Mouse (Mus musculus): ENCODE data around the gene Bmp2k. TPM values are rescaled to one million over a fixed set of nuclear protein-coding genes. Genes with fewer than 3 reads are reported as not detected.

Gene Bmp2k
- polyA plus RNA-seq, 1 experiment from 2014 or later: 13.4 TPM

DNA sequence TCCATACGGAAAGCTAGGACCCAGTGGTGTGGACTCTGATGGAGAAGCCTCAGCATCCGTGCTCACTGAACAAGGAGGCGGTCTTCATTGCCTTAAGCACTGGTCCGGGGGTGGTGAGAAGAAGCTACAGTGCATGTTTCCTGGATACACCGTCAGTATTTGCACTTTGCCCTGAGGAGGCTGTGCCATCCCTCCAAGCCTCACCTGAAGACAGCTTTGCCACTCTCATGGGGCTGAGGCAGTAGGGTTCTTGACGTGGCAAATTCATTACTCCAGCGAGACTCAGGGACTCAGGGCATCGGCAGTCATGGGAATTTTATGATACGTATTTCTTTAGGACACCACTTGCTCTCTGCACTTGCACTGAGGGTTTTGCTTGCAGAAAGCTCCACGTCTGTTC is 49.2 kb downstream of the Bmp2k start:
- ATAC-seq (ENCODE audit: insufficient number of reproducible peaks, low FRiP score, low TSS enrichment, low read depth): no peak
- Histone ChIP-seq H3K4me1 (no peaks in the 10 kb centered on the region), H3K9ac (no peak overlapping the region), H3K27me3 (no peaks in the 10 kb centered on the region), H3K9me3 (no peaks in the 10 kb centered on the region), H3K27ac (no peak overlapping the region), H3K4me3 (no peak overlapping the region), H3K36me3 (peaks cover 3% of the 10 kb centered on the region; the same call in 1 of the 2 replicates), H3K4me2 (no peak overlapping the region)
- 82% methylated on average over 10 of the region's 10 CpGs for WGBS

DNA sequence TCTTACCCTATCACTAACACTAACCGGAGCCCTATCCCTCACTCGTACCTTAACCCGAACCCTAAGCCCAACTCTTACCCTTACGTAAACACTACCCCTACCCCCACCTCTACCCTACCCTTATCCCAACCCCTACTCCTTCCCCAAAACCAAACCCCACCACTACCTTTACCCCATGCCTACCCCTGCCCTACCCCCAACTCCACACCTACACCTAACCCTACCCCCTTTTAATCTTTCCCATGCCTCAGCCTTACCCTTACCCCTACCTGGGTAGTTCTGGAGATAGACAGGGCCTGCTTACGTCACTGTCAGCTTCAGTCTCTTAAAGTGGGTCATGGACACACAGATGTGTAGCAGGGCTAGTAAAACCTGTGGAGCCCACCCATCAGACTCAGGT is 51.4 kb downstream of the Bmp2k start:
- Histone ChIP-seq H3K36me3 (peaks cover 5% of the 10 kb centered on the region; the same call in 1 of the 2 replicates), H3K4me2 (no peak overlapping the region), H3K4me3 (no peak overlapping the region), H3K9ac (no peak overlapping the region), H3K9me3 (no peaks in the 10 kb centered on the region), H3K4me1 (no peaks in the 10 kb centered on the region), H3K27me3 (no peaks in the 10 kb centered on the region), H3K27ac (no peak overlapping the region)
- WGBS: 93% methylated on average over 5 of the region's 5 CpGs
- no peak for ATAC-seq (ENCODE audit: insufficient number of reproducible peaks, low FRiP score, low TSS enrichment, low read depth)

DNA sequence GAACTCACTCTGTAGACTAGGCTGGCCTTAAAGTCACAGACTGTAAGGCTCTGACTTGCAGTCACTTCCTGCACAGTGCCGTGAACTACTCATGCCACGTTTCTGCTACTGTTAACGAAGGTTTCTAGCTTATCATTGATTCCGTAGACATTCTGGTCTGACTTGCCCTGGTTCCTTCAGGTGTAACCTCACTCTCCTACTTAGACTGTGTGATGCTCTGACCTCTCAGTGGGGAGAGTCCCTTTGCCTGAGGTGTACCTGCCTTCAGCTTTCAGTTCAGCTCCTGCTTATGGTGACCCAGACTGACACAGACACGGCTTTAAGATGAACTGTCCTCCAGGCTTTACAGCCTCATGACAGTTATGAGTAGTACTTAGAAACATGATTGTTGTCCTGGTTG is 56.7 kb downstream of the Bmp2k start:
- Histone ChIP-seq H3K9ac (no peak overlapping the region), H3K9me3 (no peaks in the 10 kb centered on the region), H3K4me2 (no peak overlapping the region), H3K4me1 (no peaks in the 10 kb centered on the region), H3K4me3 (no peak overlapping the region), H3K36me3 (peaks cover 15% of the 10 kb centered on the region; the same call in 1 of the 2 replicates), H3K27me3 (no peaks in the 10 kb centered on the region), H3K27ac (no peak overlapping the region)
- no peak for ATAC-seq (ENCODE audit: insufficient number of reproducible peaks, low FRiP score, low TSS enrichment, low read depth)
- 71% methylated on average over 5 of the region's 5 CpGs for WGBS

DNA sequence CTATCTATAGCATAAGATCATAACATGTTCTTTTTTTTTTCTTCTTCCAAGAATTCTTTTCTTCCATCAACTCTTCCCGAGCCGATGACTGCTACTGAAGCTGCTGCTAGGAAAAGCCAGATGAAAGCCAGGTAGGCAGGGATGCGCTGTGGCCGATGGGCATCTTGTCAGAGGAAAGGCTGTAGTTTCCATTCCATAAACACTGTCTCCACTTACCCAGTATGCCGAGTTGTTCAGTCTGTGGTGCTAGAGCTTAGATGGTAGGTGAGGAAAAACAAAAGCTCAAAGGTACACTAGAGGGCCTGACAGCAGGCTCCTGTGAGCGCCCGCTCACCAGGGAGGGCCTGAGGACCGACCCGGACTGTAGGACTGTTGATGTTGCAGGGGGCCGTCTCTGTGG is 57.3 kb downstream of the Bmp2k start:
- Histone ChIP-seq H3K4me3 (no peak overlapping the region), H3K27ac (no peak overlapping the region), H3K4me2 (no peak overlapping the region), H3K9ac (no peak overlapping the region), H3K27me3 (no peaks in the 10 kb centered on the region), H3K4me1 (no peaks in the 10 kb centered on the region), H3K9me3 (no peaks in the 10 kb centered on the region), H3K36me3 (peaks cover 15% of the 10 kb centered on the region; the same call in 1 of the 2 replicates)
- 79% methylated on average over 10 of the region's 10 CpGs for WGBS
- no peak for ATAC-seq (ENCODE audit: insufficient number of reproducible peaks, low FRiP score, low TSS enrichment, low read depth)

DNA sequence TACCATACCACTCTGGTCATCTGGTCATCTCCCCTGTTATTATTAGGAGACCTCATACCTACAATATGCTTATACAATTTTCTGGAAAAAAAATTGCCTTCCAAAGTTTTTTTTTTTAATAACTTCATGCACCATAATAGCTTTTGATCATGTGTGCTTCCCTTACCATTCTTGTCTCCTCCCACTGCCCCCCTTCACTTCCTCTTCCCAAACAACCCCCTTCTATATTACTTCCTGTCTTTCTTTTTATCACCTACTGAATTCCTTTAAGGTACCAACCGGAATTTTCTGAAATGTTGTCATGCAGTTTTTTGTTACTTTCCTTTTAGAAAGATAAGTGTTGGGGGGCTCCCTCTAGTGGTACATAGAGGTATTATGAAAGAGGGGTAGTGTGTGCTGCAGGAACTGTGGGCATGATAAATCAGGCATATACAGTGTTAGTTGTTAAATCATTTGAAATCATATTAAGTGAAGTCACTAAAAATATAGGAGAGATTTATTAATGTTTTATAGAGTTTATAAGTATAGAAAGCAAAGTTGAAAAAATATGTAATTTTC is 58.1 kb downstream of the Bmp2k start:
- WGBS: 0% methylated on average over 1 of the region's 1 CpGs
- Histone ChIP-seq H3K27me3 (no peaks in the 10 kb centered on the region), H3K36me3 (peaks cover 15% of the 10 kb centered on the region; the same call in 1 of the 2 replicates), H3K9ac (no peak overlapping the region), H3K4me1 (no peaks in the 10 kb centered on the region), H3K4me3 (no peak overlapping the region), H3K27ac (no peak overlapping the region), H3K9me3 (no peaks in the 10 kb centered on the region), H3K4me2 (no peak overlapping the region)
- no peak for ATAC-seq (ENCODE audit: insufficient number of reproducible peaks, low FRiP score, low TSS enrichment, low read depth)

DNA sequence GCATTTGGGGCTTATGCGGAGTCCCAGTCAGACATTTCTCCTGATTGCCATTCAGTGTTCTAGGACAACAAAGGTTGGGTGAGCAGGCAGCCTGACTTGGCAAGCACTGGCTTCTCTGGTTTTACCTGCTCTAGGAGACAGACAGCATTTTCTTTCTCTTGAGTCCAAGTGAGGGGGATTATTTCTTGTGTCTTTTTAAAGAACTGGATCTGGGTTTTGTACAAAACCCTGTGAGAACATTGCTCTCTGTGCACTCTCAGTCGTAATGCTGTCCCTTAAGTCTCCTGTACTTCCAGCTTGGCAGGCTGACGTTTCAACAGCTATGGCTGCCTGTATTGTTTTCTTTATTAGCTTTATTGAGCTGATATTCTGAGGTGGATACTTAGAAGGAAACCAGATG is 58.9 kb downstream of the Bmp2k start:
- no peak for ATAC-seq (ENCODE audit: insufficient number of reproducible peaks, low FRiP score, low TSS enrichment, low read depth)
- Histone ChIP-seq H3K4me1 (no peaks in the 10 kb centered on the region), H3K9ac (no peak overlapping the region), H3K27me3 (no peaks in the 10 kb centered on the region), H3K4me3 (no peak overlapping the region), H3K36me3 (peaks cover 15% of the 10 kb centered on the region; the same call in 1 of the 2 replicates), H3K4me2 (no peak overlapping the region), H3K27ac (no peak overlapping the region), H3K9me3 (no peaks in the 10 kb centered on the region)
- 64% methylated on average over 3 of the region's 3 CpGs for WGBS

DNA sequence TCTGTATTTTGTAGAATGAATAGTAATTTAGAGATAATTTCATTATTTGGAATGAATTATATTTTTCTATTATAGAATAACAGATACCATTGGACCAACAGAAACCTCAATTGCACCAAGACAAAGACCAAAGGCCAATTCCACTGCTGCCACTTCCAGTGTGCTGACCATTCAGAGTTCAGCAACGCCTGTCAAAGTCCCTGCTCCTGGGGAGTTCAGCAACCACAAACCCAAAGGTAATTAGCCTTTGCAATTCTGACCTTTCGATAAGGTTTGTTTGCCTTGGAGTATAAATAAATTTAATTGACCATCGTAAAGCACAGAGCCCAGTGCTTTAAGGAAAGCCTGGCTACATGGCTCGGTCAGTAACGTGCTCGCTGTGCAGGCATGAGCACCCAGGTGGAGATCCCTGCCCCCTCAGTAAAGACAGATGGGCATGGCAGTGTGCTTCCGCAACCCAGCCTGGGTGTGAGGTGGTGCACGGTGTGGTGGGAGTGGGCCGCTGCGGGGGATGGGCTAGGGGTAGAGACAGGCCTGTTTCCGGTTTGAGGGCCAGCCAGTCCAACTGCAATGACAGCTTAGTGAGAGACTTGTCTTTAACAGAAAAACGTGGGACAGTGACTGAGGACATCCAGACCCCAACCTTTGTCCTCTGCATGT is 59.4 kb downstream of the Bmp2k start:
- ATAC-seq (ENCODE audit: insufficient number of reproducible peaks, low FRiP score, low TSS enrichment, low read depth): no peak
- no peak overlapping the region for H3K4me2 ChIP-seq
- 48% methylated on average over 12 of the region's 12 CpGs for WGBS

DNA sequence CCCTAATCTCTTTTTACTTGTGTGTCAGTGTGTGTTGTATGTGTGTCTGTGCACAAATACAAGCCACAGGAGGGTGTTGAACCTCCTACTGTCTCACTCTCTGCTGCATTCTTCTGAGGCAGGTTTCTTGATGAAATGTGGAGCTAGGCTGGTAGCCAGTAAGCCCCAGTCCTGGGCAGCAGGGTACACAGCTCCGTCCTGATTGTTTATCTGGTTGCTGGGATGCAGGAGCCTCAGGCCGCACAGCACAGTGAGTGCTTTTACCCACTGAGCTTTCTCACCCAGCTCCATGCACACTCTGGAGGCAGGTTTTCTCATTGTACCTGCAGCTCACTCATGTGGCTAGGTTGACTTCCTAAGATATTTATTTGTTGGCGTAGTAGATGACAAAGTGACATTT is 63.4 kb downstream of the Bmp2k start:
- no peak overlapping the region for H3K9ac ChIP-seq
- H3K36me3 ChIP-seq: peaks cover 31% of the 10 kb centered on the region
- no peak for ATAC-seq (ENCODE audit: insufficient number of reproducible peaks, low FRiP score, low TSS enrichment, low read depth)
- WGBS: 73% methylated on average over 3 of the region's 3 CpGs
- no peaks in the 10 kb centered on the region for H3K9me3 ChIP-seq
- H3K27me3 ChIP-seq: no peaks in the 10 kb centered on the region
- H3K4me2 ChIP-seq: no peak overlapping the region
- no peak overlapping the region for H3K4me3 ChIP-seq
- H3K27ac ChIP-seq: no peak overlapping the region
- H3K4me1 ChIP-seq: no peaks in the 10 kb centered on the region

More for the DNA sequence above, 59.4 kb downstream of the Bmp2k start:
- Histone ChIP-seq H3K9ac (no peak overlapping the region), H3K4me3 (no peak overlapping the region), H3K9me3 (no peaks in the 10 kb centered on the region), H3K27ac (no peak overlapping the region), H3K4me1 (no peaks in the 10 kb centered on the region), H3K36me3 (peaks cover 14% of the 10 kb centered on the region; the same call in 1 of the 2 replicates), H3K27me3 (no peaks in the 10 kb centered on the region)

DNA sequence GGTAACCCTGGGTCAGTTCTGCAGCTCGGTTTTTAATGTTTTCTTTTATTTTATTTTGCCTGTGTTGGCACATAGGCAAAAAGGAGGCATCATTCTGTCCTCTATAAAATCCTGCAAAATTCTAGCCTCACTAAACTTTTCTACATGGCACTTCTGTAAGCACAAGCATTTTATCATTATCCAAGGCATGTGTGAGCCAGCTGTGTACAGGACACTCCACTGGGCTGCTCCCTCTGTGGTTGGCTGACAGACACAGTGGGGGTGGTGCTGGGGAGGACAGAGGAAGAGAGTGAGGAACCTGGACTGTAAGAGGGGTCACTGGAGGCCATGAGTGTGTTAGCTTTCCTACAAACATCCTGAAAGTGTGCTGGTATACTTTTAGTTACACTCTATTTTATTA is 64.6 kb downstream of the Bmp2k start:
- no peak for ATAC-seq (ENCODE audit: insufficient number of reproducible peaks, low FRiP score, low TSS enrichment, low read depth)
- H3K4me3 ChIP-seq: no peak overlapping the region
- no peaks in the 10 kb centered on the region for H3K9me3 ChIP-seq
- no peaks in the 10 kb centered on the region for H3K4me1 ChIP-seq
- H3K27me3 ChIP-seq: no peaks in the 10 kb centered on the region
- H3K9ac ChIP-seq: no peak overlapping the region
- H3K4me2 ChIP-seq: no peak overlapping the region
- H3K27ac ChIP-seq: no peak overlapping the region
- WGBS: 55% methylated on average over 1 of the region's 1 CpGs
- H3K36me3 ChIP-seq: peaks cover 40% of the 10 kb centered on the region

DNA sequence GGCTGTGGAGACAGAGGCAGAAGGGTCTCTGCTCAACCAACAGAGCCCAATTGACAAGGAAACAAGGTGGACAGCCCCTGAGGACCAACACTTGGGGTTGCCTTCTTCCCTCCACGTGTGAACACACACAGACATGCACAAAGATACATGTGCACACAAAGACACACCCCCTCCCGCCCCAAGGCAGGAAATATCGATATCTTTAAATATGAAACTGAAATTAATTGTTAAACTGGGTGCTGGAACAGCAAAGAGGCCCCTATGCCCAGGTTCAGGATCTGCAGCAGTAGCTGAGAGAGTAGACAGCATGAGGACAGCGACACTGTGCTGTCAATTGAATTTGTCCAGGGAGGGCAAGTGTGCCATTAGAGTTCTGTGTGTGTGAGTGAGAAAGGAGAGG is 68.3 kb downstream of the Bmp2k start:
- Histone ChIP-seq H3K4me3 (no peak overlapping the region), H3K9ac (no peak overlapping the region), H3K36me3 (peaks cover 45% of the 10 kb centered on the region), H3K9me3 (no peaks in the 10 kb centered on the region), H3K4me1 (no peaks in the 10 kb centered on the region), H3K4me2 (no peak overlapping the region), H3K27ac (no peak overlapping the region), H3K27me3 (no peaks in the 10 kb centered on the region)
- WGBS: 83% methylated on average over 4 of the region's 4 CpGs
- no peak for ATAC-seq (ENCODE audit: insufficient number of reproducible peaks, low FRiP score, low TSS enrichment, low read depth)

DNA sequence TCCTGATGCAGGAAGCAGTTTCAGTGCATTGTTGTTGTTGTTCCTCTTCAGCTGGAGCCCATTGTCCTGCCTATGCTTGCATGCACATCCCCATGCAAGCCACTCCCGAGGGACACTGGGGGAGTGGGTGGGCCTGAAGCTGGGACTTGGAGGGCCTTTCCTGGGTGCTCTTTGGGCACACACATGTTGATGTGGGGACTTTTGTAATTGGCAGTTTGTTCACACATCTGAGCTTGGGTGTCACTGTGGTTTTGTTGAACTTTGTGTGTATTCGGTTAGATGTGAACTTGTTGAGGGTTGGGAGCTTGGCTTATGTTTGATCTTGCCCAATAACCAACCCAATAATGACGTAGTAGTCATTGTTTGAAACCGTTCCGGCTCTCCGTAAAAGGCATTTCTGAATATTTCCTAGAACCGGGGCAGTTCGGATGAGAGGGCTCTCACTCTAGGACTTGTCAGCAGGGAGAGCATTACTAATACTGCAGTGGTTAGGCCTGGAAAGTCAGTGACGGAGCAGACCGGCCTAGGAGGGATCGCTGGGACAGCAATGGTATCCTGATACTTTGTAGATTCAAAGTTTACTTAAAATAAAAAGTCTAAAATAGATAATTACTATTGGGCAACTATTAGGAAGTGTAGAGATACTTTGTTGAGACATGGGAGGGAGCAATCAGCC is 78.1 kb downstream of the Bmp2k start:
- Histone ChIP-seq H3K36me3 (peaks cover 1% of the 10 kb centered on the region; the same call in 1 of the 2 replicates), H3K27ac (no peak overlapping the region), H3K4me2 (no peak overlapping the region), H3K27me3 (no peaks in the 10 kb centered on the region), H3K9me3 (no peaks in the 10 kb centered on the region), H3K4me1 (no peaks in the 10 kb centered on the region), H3K9ac (no peak overlapping the region), H3K4me3 (no peak overlapping the region)
- 94% methylated on average over 11 of the region's 11 CpGs for WGBS
- no peak for ATAC-seq (ENCODE audit: insufficient number of reproducible peaks, low FRiP score, low TSS enrichment, low read depth)

DNA sequence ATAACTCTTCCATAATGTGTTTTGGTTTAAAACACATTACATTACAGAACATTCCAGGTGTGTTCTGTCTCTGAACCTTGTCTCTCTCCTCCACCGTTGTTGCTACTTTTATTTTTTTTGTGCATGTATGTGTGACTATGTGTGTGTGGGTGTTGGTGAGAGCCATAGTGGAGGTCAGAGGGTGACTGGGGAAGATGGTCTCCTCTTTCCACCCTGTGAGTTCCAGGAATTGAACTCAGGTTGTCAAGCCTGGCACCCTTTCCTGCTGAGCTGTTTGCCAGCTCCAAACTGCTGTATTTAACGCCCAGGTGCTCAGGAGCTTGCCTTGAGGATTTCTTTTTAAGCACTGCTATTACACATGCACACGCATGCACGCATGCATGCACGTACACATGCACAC is 78.7 kb downstream of the Bmp2k start:
- no peak overlapping the region for H3K9ac ChIP-seq
- H3K4me2 ChIP-seq: no peak overlapping the region
- no peak for ATAC-seq (ENCODE audit: insufficient number of reproducible peaks, low FRiP score, low TSS enrichment, low read depth)
- H3K27ac ChIP-seq: no peak overlapping the region
- no peaks in the 10 kb centered on the region for H3K36me3 ChIP-seq
- no peaks in the 10 kb centered on the region for H3K9me3 ChIP-seq
- H3K4me1 ChIP-seq: no peaks in the 10 kb centered on the region
- no peak overlapping the region for H3K4me3 ChIP-seq
- H3K27me3 ChIP-seq: no peaks in the 10 kb centered on the region
- WGBS: 90% methylated on average over 5 of the region's 5 CpGs
